Mouse (Mus musculus) CH12.LX (cell line): Measurements from ENCODE around the gene Csad.

Experiments
- BHLHE40 ChIP-seq: IDR thresholded peaks from 2 replicates; pipeline ENCODE4 v1.6.1; 2011; ENCODE audit warnings: mild to moderate bottlenecking, low read depth, low read length, improper control_type of control experiment
- CTCF ChIP-seq, 2 experiments: IDR thresholded peaks in 1 of 2; conservative IDR thresholded peaks in 1 of 2; 2 replicates each; pipeline ENCODE4 v1.5.1; 2011 to 2012; ENCODE audit warnings: low read depth in 2 of 2, low read length in 2 of 2, improper control_type of control experiment in 1 of 2, inconsistent platforms in 1 of 2, mild to moderate bottlenecking in 1 of 2, moderate library complexity in 1 of 2
- EP300 ChIP-seq: IDR thresholded peaks from 2 replicates; pipeline ENCODE4 v1.6.1; 2011; ENCODE audit warnings: low read length, improper control_type of control experiment
- ETS1 ChIP-seq: conservative IDR thresholded peaks from 2 replicates; pipeline ENCODE4 v1.6.1; 2012; ENCODE audit warnings: low read depth, mild to moderate bottlenecking, inconsistent platforms, low read length, improper control_type of control experiment, moderate library complexity
- HCFC1 ChIP-seq: IDR thresholded peaks from 2 replicates; pipeline ENCODE4 v1.6.1; 2012; ENCODE audit warnings: low read depth, mild to moderate bottlenecking, inconsistent platforms, low read length, improper control_type of control experiment
- MAX ChIP-seq: IDR thresholded peaks from 2 replicates; pipeline ENCODE4 v1.6.1; 2011; ENCODE audit warnings: low read length, improper control_type of control experiment
- MXI1 ChIP-seq: IDR thresholded peaks from 2 replicates; pipeline ENCODE4 v1.6.1; 2011; ENCODE audit warnings: mild to moderate bottlenecking, low read depth, low read length, improper control_type of control experiment
- MYC ChIP-seq: IDR thresholded peaks from 2 replicates; pipeline ENCODE4 v1.6.1; 2011; ENCODE audit warnings: low read depth, mild to moderate bottlenecking, improper control_type of control experiment, low read length
- SIN3A ChIP-seq: IDR thresholded peaks from 2 replicates; pipeline ENCODE4 v1.6.1; 2012; ENCODE audit warnings: low read length, improper control_type of control experiment, inconsistent platforms
- SMC3 ChIP-seq: IDR thresholded peaks from 2 replicates; pipeline ENCODE4 v1.6.1; 2011; ENCODE audit warnings: low read depth, low read length, improper control_type of control experiment
- USF1 ChIP-seq: IDR thresholded peaks from 2 replicates; pipeline ENCODE4 v1.6.1; 2014; ENCODE audit warnings: low read depth, mild to moderate bottlenecking, inconsistent platforms, low read length, improper control_type of control experiment

GRCm38 (mm10) chr15:102205779-102206178 lies 1.3 kb upstream of the Csad start:
- no peak for TF ChIP-seq CTCF (conservative IDR thresholded peaks at IDR 0.05 in 1 of 2, IDR thresholded peaks at IDR 0.05 in 1 of 2; ENCODE audit: low read depth in 2 of 2, low read length in 2 of 2)
- no peak for TF ChIP-seq MAX
- TF ChIP-seq HCFC1 = no peak
- TF ChIP-seq USF1 = no peak
- no peak for TF ChIP-seq BHLHE40
- TF ChIP-seq ETS1 = no peak
- no peak for TF ChIP-seq MYC
- TF ChIP-seq MXI1 = no peak
- no peak for TF ChIP-seq SMC3
- TF ChIP-seq EP300 = no peak
- TF ChIP-seq SIN3A = no peak
